14 mouse cellular contexts compared by ENCODE assay signal in the genomic region with DNA sequence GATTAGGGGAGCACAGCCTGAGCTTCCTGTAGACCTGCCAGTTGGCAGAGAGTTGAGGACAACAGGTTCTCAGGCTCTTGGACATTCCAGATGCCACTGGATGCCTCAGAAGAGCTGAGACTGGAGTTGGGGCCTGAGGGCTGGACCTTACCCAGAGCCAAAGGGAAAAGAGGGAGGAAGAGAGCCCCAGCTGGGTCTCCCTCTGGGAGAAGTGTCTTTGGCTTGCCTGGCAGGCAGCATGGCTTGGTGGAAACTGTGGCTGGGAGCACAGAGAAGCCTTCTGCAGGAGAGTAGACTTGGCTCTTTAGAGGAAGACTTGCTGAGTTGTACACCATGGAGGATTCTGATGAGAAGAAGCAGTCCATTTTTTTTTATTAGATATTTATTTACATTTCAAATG. TPM values are rescaled to one million over a fixed set of nuclear protein-coding genes. Genes with fewer than 3 reads are reported as not detected.
DNase-seq lines count a peak whose midpoint lies in the region; ATAC-seq and TF ChIP-seq lines count a peak whose summit lies in the region.
"Not testable (repeated sequence)": the region's sequence is repeated elsewhere in the genome, so short reads cannot be mapped to it uniquely, and the experiment has no call there.
"Had no signal": no experiment of that assay in that cellular context is flagged by ENCODE, and none has a peak within 500 bp of the region (broad histone marks: within the 10 kb centered on the region; RNA-seq: fewer than 3 reads in every experiment).

No protein-coding gene starts in this region.

- not testable (repeated sequence) for TF ChIP-seq CTCF in lung, postnatal 0 days (IDR thresholded peaks at IDR 0.05)

- not testable (repeated sequence) for H3K4me2 ChIP-seq in lung, postnatal 0 days (replicated peaks; ENCODE audit: low read depth, low read length)

- H3K4me3 ChIP-seq in lung, postnatal 0 days (ENCODE audit: low read depth, low read length) = not testable (repeated sequence)

- not testable (repeated sequence) for H3K9ac ChIP-seq in lung, postnatal 0 days (replicated peaks; ENCODE audit: low read depth)

- not testable (repeated sequence) for H3K36me3 ChIP-seq in lung, postnatal 0 days (ENCODE audit: insufficient read depth, low read length)

- not testable (repeated sequence) for H3K27me3 ChIP-seq in lung, postnatal 0 days (replicated peaks; ENCODE audit: insufficient read depth, low read length)

- TF ChIP-seq EP300 in lung, postnatal 0 days (IDR thresholded peaks at IDR 0.05) = not testable (repeated sequence)

- not testable (repeated sequence) for H3K9me3 ChIP-seq in lung, postnatal 0 days (ENCODE audit: low read length)

- peak; percentile 12 for DNase-seq in adrenal gland, postnatal 10 days
- DNase-seq in frontal cortex, postnatal 25 days (ENCODE audit: low spot score in 2 of 2) = peak; percentile 3
- peak; percentile 8 to 15 for DNase-seq in heart, adult 18-20 months
- peak; percentile 8 for DNase-seq in kidney, postnatal 14 days
- peak; percentile 0 for DNase-seq in lung, postnatal 0 days (ENCODE audit: low spot score)
- DNase-seq in right cerebral cortex, postnatal 10 days (ENCODE audit: low spot score in 2 of 2) = peak; percentile 13 to 17
- DNase-seq in thymus, adult 18-20 months = peak; percentile 3 to 23
- DNase-seq in urinary bladder, postnatal 25 days (ENCODE audit: low spot score) = peak; percentile 23

- H3K27ac ChIP-seq in lung, postnatal 0 days (ENCODE audit: low read length) = not testable (repeated sequence)

- ATAC-seq in lung, postnatal 0 days = not testable (repeated sequence)

- H3K4me1 ChIP-seq in lung, postnatal 0 days (ENCODE audit: insufficient read depth, low read depth, low read length) = not testable (repeated sequence)

RNA-seq across cellular contexts. Expression of a gene that starts 38.3 kb away (rescaled TPM):
- under 1 TPM; 0.27 to 0.48 TPM for total RNA-seq in adrenal gland, postnatal 10 days (2021)
- total RNA-seq in heart, adult 18-20 months (2021) = under 1 TPM in 1 of 2 experiments, not detected in 1; 0.31 TPM
- not detected in 2 replicates for polyA plus RNA-seq in lung, postnatal 0 days (2015; fragmentation: Nextera tagmentation; extraction: Ambion mirVana)
- total RNA-seq: megakaryocyte progenitor cell, adult 5-6 weeks; MEL had no signal
- polyA plus RNA-seq: forebrain, postnatal 0 days; hindbrain, embryonic 10.5 days; kidney, embryonic 16.5 days; liver, embryonic 16.5 days had no signal
